Mouse (Mus musculus): ENCODE measurements around the gene Gm6760. TPM values are rescaled to one million over a fixed set of nuclear protein-coding genes. Genes with fewer than 3 reads are reported as not detected.

Gene Gm6760
- total RNA-seq (2014; rRNA removed) (not detected in 2 replicates), polyA plus RNA-seq (2012; rRNA removed) (not detected in 2 replicates)

GRCm38 (mm10) chrX:64152098-64152497 is at the start of gene Gm6760:
Gene Gm6760, minus strand, starts transcription at chrX:64152198.
- WGBS: 49% methylated on average over 2 of the region's 2 CpGs
- Histone ChIP-seq H3K27ac (replicated peaks; ENCODE audit: insufficient read depth, low read depth, low read length) (no peak within 1 kb of the TSS), H3K9ac (ENCODE audit: low read depth, low read length) (no peak within 1 kb of the TSS), H3K79me2 (ENCODE audit: control insufficient read depth, insufficient read depth, low read length) (no peaks in the 10 kb centered on the region), H3K4me1 (ENCODE audit: control insufficient read depth, insufficient read depth, low read length) (no peaks in the 10 kb centered on the region), H3K27me3 (ENCODE audit: control insufficient read depth, insufficient read depth, low read length) (no peaks in the 10 kb centered on the region), H3K36me3 (ENCODE audit: control insufficient read depth, insufficient read depth, low read length) (no peaks in the 10 kb centered on the region), H3K4me3 (ENCODE audit: insufficient read depth, low read depth, low read length) (no peak within 1 kb of the TSS)
- no peak for TF ChIP-seq CTCF (IDR thresholded peaks at IDR 0.05; ENCODE audit: low read depth, low read length)
- TF ChIP-seq POLR2A (IDR thresholded peaks at IDR 0.05; ENCODE audit: extremely low read depth, insufficient read depth, low read length): no peak
- no peak for DNase-seq (ENCODE audit: extremely low read depth, low read depth, low spot score)

GRCm38 (mm10) chrX:64181246-64181645 is 29.2 kb upstream of the Gm6760 start:
- TF ChIP-seq POLR2A (IDR thresholded peaks at IDR 0.05; ENCODE audit: extremely low read depth, insufficient read depth, low read length) (no peak), CTCF (IDR thresholded peaks at IDR 0.05; ENCODE audit: low read depth, low read length) (no peak)
- no peaks in the 10 kb centered on the region for H3K27me3 ChIP-seq (ENCODE audit: control insufficient read depth, insufficient read depth, low read length)
- no peak for DNase-seq (ENCODE audit: extremely low read depth, low read depth, low spot score)
- no peaks in the 10 kb centered on the region for H3K36me3 ChIP-seq (ENCODE audit: control insufficient read depth, insufficient read depth, low read length)
- H3K79me2 ChIP-seq (ENCODE audit: control insufficient read depth, insufficient read depth, low read length): no peaks in the 10 kb centered on the region
- no peak overlapping the region for H3K27ac ChIP-seq (replicated peaks; ENCODE audit: insufficient read depth, low read depth, low read length)
- no peaks in the 10 kb centered on the region for H3K4me1 ChIP-seq (ENCODE audit: control insufficient read depth, insufficient read depth, low read length)
- no peak overlapping the region for H3K4me3 ChIP-seq (ENCODE audit: insufficient read depth, low read depth, low read length)
- H3K9ac ChIP-seq (ENCODE audit: low read depth, low read length): no peak overlapping the region

- no peaks in the 10 kb centered on the region for H3K79me2 ChIP-seq (ENCODE audit: control insufficient read depth, insufficient read depth, low read length)
- 84% methylated on average over 11 of the region's 11 CpGs for WGBS
- H3K36me3 ChIP-seq (ENCODE audit: control insufficient read depth, insufficient read depth, low read length): no peaks in the 10 kb centered on the region
- no peak for DNase-seq (ENCODE audit: extremely low read depth, low read depth, low spot score)
- no peak within 1 kb of the TSS for H3K4me3 ChIP-seq (ENCODE audit: insufficient read depth, low read depth, low read length)
- no peaks in the 10 kb centered on the region for H3K4me1 ChIP-seq (ENCODE audit: control insufficient read depth, insufficient read depth, low read length)
- no peak within 1 kb of the TSS for H3K27ac ChIP-seq (replicated peaks; ENCODE audit: insufficient read depth, low read depth, low read length)
- no peaks in the 10 kb centered on the region for H3K27me3 ChIP-seq (ENCODE audit: control insufficient read depth, insufficient read depth, low read length)
- no peak within 1 kb of the TSS for H3K9ac ChIP-seq (ENCODE audit: low read depth, low read length)
- TF ChIP-seq POLR2A (IDR thresholded peaks at IDR 0.05; ENCODE audit: extremely low read depth, insufficient read depth, low read length) (no peak), CTCF (IDR thresholded peaks at IDR 0.05; ENCODE audit: low read depth, low read length) (no peak)
Observed at GRCm38 (mm10) chrX:64173248-64173647, 21.2 kb upstream of the Gm6760 start, which contains the start of gene 3830417A13Rik. Gene 3830417A13Rik, plus strand, starts transcription at chrX:64173548.

Other genes starting within 250 kb of the Gm6760 start
- not detected in 2 replicates for gene 3830417A13Rik, start 21.4 kb upstream of the Gm6760 start, total RNA-seq (2014; rRNA removed)
- gene 3830417A13Rik, start 21.4 kb upstream of the Gm6760 start, polyA plus RNA-seq (2012; rRNA removed): not detected in 2 replicates
- gene Slitrk4, start 124.8 kb upstream of the Gm6760 start, total RNA-seq (2014; rRNA removed): not detected in 2 replicates
- gene Slitrk4, start 124.8 kb upstream of the Gm6760 start, polyA plus RNA-seq (2012; rRNA removed): not detected in 2 replicates